Mouse (Mus musculus): ENCODE results near the gene Rprm.

The Rprm gene

DNA sequence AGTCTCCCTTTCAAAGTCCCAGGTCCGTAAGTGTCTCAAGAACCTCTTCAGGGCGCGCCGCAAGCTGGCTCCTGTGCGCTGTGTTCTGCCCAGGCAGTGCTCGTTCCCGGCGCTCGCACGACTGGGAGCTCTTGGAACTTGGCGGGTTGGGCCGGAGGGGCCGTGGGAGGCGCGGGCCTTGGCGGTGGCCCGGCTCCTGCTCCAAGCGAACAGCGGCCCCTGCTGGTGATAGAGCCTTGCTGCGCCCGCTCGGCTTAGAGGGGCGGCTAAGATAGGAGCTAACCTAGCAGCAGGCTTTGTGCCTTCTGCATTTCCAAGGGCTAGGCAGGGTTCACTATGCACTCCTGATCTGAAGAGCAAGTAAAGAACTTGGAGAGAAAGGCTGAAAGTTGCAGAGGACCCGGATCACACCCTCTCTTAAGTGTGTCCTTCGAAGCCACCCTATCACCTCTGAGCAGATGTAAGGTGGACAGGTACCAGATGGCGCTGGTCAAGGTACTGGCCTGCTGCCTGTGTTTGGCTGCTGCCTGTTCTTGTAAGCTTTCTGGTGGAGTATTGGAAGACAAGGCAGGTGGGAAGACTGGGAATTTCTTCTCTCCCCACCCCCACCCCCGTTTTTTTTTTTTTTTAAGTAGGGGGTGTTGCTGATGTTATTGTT is at the start of gene Rprm:
Gene Rprm (minus strand): TSS at position 123 of the 658 bp plus-strand sequence.
- DNase-seq (ENCODE audit: low spot score in 2 of 2) = peak; percentile 94 to 95

DNA sequence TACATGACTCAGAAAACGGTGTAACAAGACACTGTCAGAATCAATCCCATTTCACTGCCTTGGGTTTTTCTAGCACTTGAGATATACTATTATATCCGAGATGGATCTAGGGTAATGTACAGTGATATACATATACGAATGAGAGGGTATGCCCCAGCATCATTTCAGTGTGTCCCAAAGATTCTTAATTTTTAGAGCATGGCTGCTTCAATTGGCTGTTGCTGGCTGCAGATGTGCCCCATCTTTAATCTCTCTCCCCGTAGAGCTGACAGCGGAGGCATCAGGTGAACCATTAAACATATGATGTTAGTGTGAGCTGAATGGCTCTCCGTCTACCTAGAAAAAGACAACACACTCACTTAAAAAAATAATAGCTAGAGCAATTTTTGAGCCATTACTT is 34.0 kb upstream of the Rprm start:
- no peak for DNase-seq (ENCODE audit: low spot score in 2 of 2)

- DNase-seq (ENCODE audit: low spot score in 2 of 2) = peak; percentile 37 to 64
These were observed 33.5 kb upstream of the Rprm start for GRCm38 (mm10) chr2:54118881-54119280.

DNA sequence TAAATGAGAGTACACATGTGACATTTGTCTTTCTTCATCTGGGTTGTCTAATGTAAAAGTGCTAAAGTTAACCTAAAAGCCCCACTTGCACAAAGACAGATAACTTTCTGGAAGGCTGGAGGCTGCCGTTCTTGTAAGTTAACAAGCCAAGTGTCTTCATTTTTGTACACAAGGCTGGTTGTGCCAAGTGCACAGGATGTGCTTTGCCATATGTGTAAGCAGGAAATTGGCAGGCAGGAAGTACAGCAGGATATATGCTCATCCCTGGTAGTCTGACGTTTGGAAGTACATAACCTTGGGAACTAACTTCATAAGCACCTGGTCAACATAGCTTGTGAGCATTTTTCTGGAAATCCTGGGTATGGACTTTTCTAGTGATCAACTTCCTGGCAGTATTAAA is 25.9 kb upstream of the Rprm start:
- no peak for DNase-seq (ENCODE audit: low spot score in 2 of 2)

- no peak for DNase-seq (ENCODE audit: low spot score in 2 of 2)
These were observed 20.9 kb upstream of the Rprm start for GRCm38 (mm10) chr2:54106232-54106726.

DNA sequence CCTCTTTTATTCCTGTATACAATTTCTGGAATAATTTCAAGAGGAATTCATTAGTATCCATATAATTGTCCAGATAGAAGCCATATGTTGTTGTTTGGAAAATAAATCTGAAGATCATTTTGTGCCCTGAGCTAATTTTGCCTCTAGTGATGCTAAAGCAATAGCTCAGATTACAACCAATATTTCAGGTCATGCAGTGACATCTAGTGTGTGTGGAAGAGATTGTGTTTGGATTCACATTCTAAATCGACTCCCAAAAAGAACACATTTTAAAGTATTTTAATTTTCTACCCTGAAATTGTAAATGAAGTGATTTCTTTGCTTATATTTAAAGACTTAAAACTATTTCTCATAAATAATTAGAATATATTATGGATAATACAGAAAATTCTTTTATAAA is 14.6 kb upstream of the Rprm start:
- no peak for DNase-seq (ENCODE audit: low spot score in 2 of 2)

DNA sequence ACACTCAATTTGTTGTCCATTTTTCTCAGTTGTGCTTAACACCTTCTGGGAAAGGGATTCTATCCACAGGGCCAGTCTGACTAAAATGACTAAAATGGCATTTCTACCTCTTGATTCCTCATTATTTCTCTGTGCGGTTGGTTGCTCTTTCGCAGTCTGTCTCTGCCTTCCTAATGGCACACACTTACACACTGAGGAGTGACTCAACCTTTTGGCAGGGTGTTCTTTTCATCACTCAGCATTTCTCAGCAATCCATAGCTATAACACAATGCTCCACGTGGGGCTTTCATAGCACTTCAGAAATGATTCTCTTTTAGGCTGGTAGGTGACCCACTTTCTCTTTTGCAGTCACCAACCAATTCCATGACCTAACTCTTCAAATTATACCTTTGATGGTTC is 7.3 kb upstream of the Rprm start:
- no peak for DNase-seq (ENCODE audit: low spot score in 2 of 2)

GRCm38 (mm10) chr2:54086254-54086653 is 902 bp upstream of the Rprm start:
- peak; percentile 56 to 58 for DNase-seq (ENCODE audit: low spot score in 2 of 2)

DNA sequence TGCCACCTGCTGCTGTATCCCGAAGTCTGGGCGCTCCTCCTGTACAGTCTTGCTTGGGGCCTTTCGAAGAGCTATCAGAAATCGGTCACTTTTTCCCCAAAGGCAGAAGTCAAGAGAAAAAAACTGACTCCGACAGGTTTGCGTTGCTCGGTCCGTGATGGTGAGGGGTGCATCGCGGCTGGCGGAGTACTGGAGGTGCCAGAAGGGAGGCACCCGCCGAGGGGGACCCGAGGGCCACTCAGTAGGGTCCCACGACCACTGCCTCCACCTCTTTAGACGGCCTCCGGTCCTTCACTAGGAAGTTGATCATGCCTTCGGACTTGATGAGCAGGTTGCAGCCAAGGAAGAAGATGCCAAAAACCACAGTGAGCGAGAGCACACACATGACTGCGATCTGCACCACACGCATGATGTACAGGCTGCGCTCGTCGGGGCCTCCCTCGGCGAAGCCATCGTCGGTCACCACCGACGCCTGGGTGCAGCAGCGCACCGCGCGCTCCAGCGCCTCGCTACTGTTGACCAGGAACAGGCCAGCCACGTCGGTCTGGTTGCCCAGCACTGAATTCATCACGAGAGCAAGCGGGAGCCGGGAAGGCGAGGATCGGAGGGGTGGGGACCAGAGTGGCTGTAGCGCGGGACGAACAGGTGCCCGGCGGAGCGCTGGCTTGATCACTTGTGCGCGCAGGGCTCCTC is 469 bp downstream of the Rprm start:
- peak in 1 of 2 experiments; percentile 41 for DNase-seq (ENCODE audit: low spot score in 2 of 2)

- DNase-seq (ENCODE audit: low spot score in 2 of 2) = peak in 1 of 2 experiments; percentile 19
These were observed 1.3 kb downstream of the Rprm start for GRCm38 (mm10) chr2:54083861-54084736.

DNA sequence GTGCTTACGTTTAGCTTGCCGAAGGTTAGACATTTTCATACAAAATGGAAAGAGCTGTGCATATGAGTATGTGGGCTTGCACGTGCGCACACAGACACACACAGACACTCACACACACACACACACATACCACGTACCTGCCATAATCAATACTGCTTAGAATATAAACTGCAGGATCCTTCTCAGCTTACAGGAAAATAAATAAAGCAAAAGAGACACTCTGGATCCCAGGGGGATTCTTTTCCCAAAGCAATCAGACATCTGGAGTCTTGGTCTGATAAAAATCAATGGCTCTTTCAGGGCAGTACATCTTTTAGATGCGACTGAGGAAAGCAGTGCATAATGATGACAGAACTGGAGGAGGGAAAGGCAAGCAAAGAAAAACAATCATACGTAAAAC is 6.4 kb downstream of the Rprm start:
- no peak for DNase-seq (ENCODE audit: low spot score in 2 of 2)

DNA sequence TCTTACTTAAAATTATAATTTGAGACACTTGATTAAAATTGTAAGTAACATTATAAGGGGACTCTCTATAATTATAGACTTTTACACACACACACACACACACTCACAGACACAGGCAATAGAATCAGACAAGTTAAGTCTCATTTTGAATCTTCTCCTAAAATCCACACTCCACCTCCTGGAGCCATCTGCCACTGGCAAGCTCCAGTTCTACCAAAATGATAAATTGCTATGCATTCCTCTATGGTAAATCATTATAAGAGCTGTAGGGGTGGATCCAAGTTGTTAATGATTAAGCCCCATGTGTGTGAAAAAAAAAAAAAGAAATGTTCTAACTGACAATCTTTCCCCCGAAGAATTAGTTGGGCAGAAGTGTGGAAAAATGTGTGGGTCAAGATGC is 13.8 kb downstream of the Rprm start:
- DNase-seq (ENCODE audit: low spot score in 2 of 2) = no peak

DNA sequence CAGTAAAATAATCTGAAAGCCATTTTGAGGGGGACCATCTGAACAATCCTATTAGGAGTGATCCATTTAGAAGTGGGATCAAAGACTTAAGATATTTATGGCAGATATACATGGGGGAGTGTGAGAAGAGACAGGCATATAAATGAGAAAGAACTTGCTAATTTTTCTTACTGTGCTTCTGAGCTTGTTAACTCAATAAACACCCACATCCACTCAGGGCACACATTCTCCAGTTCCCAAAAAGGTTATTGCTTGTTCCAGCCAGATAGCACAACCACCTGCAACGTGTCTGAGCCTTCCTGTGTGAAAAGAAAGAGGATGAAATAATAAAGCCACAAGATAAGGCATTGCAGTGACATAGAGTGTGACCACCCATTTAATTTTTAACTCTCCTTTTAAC is 22.9 kb downstream of the Rprm start:
- DNase-seq (ENCODE audit: low spot score in 2 of 2) = no peak

DNA sequence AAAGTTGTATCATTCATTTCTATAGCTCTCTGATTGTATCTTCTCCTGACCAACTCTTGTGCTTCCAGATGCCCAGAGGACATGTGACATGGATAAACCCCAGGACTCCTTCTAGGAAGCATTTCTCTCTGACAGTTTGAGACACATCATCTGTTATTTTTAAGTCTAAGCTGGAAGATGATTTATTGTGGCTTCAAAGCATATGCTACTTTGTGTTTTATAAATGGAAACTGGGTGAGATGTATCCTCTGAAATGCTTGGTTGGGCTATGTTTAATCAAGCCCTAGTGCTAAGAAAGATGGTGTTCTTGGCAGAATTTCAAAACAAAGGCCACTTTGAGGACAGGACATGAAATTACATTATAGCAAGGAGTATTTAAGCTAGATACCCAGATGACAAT is 24.3 kb downstream of the Rprm start:
- no peak for DNase-seq (ENCODE audit: low spot score in 2 of 2)

Data from right cerebral cortex, adult 2 months (tissue).